Mouse (Mus musculus): ENCODE results near the gene 4931440F15Rik. TPM values are rescaled to one million over a fixed set of nuclear protein-coding genes. Genes with fewer than 3 reads are reported as not detected.

Gene 4931440F15Rik
- polyA plus RNA-seq, 1 experiment: 0.05 TPM

- TF ChIP-seq CTCF (conservative IDR thresholded peaks at IDR 0.05; ENCODE audit: insufficient read depth, insufficient read length, low read depth, low read length): no peak
- TF ChIP-seq POLR2A (IDR thresholded peaks at IDR 0.05; ENCODE audit: low read depth, low read length): no peak
- no peak overlapping the region for H3K27ac ChIP-seq (ENCODE audit: insufficient read depth, low read depth, low read length)
- 87% methylated on average over 2 of the region's 2 CpGs for WGBS
- DNase-seq: peak; percentile 12
- H3K4me3 ChIP-seq (ENCODE audit: insufficient read depth, low read depth, low read length): no peak overlapping the region
- no peaks in the 10 kb centered on the region for H3K27me3 ChIP-seq (replicated peaks; ENCODE audit: control insufficient read depth, insufficient read depth, low read length)
- H3K4me1 ChIP-seq (ENCODE audit: control insufficient read depth, insufficient read depth, low read length): no peaks in the 10 kb centered on the region
- no peaks in the 10 kb centered on the region for H3K36me3 ChIP-seq (ENCODE audit: control insufficient read depth, insufficient read depth, low read length)
Observed at GRCm38 (mm10) chr11:29801432-29802427, 23.7 kb downstream of the 4931440F15Rik start.

GRCm38 (mm10) chr11:29799839-29800238 is 25.6 kb downstream of the 4931440F15Rik start:
- Histone ChIP-seq H3K36me3 (ENCODE audit: control insufficient read depth, insufficient read depth, low read length) (no peaks in the 10 kb centered on the region), H3K4me1 (ENCODE audit: control insufficient read depth, insufficient read depth, low read length) (no peaks in the 10 kb centered on the region), H3K4me3 (ENCODE audit: insufficient read depth, low read depth, low read length) (no peak overlapping the region), H3K27me3 (replicated peaks; ENCODE audit: control insufficient read depth, insufficient read depth, low read length) (no peaks in the 10 kb centered on the region), H3K27ac (ENCODE audit: insufficient read depth, low read depth, low read length) (no peak overlapping the region)
- DNase-seq: no peak
- WGBS: 50% methylated on average over 1 of the region's 1 CpGs
- no peak for TF ChIP-seq POLR2A (IDR thresholded peaks at IDR 0.05; ENCODE audit: low read depth, low read length)
- no peak for TF ChIP-seq CTCF (conservative IDR thresholded peaks at IDR 0.05; ENCODE audit: insufficient read depth, insufficient read length, low read depth, low read length)

- 86% methylated on average over 6 of the region's 6 CpGs for WGBS
- TF ChIP-seq CTCF (conservative IDR thresholded peaks at IDR 0.05; ENCODE audit: insufficient read depth, insufficient read length, low read depth, low read length): no peak
- TF ChIP-seq POLR2A (IDR thresholded peaks at IDR 0.05; ENCODE audit: low read depth, low read length): no peak
- H3K4me1 ChIP-seq (ENCODE audit: control insufficient read depth, insufficient read depth, low read length): no peaks in the 10 kb centered on the region
Observed at GRCm38 (mm10) chr11:29795106-29795505, 30.4 kb downstream of the 4931440F15Rik start.

GRCm38 (mm10) chr11:29794475-29794874 is 31.0 kb downstream of the 4931440F15Rik start:
- TF ChIP-seq POLR2A (IDR thresholded peaks at IDR 0.05; ENCODE audit: low read depth, low read length) (no peak), CTCF (conservative IDR thresholded peaks at IDR 0.05; ENCODE audit: insufficient read depth, insufficient read length, low read depth, low read length) (no peak)

More at GRCm38 (mm10) chr11:29795106-29795505, 30.4 kb downstream of the 4931440F15Rik start:
- Histone ChIP-seq H3K27me3 (replicated peaks; ENCODE audit: control insufficient read depth, insufficient read depth, low read length) (no peaks in the 10 kb centered on the region), H3K4me3 (ENCODE audit: insufficient read depth, low read depth, low read length) (no peak overlapping the region), H3K36me3 (ENCODE audit: control insufficient read depth, insufficient read depth, low read length) (no peaks in the 10 kb centered on the region), H3K27ac (ENCODE audit: insufficient read depth, low read depth, low read length) (no peak overlapping the region)
- no peak for DNase-seq

GRCm38 (mm10) chr11:29790796-29791195 is 34.7 kb downstream of the 4931440F15Rik start:
- TF ChIP-seq POLR2A (IDR thresholded peaks at IDR 0.05; ENCODE audit: low read depth, low read length) (no peak), CTCF (conservative IDR thresholded peaks at IDR 0.05; ENCODE audit: insufficient read depth, insufficient read length, low read depth, low read length) (no peak)
- WGBS: 82% methylated on average over 2 of the region's 2 CpGs

More at GRCm38 (mm10) chr11:29794475-29794874, 31.0 kb downstream of the 4931440F15Rik start:
- 51% methylated on average over 2 of the region's 2 CpGs for WGBS
- Histone ChIP-seq H3K27ac (ENCODE audit: insufficient read depth, low read depth, low read length) (no peak overlapping the region), H3K36me3 (ENCODE audit: control insufficient read depth, insufficient read depth, low read length) (no peaks in the 10 kb centered on the region), H3K27me3 (replicated peaks; ENCODE audit: control insufficient read depth, insufficient read depth, low read length) (no peaks in the 10 kb centered on the region), H3K4me1 (ENCODE audit: control insufficient read depth, insufficient read depth, low read length) (no peaks in the 10 kb centered on the region), H3K4me3 (ENCODE audit: insufficient read depth, low read depth, low read length) (no peak overlapping the region)
- no peak for DNase-seq

GRCm38 (mm10) chr11:29788921-29789638 is 36.4 kb downstream of the 4931440F15Rik start:
- Histone ChIP-seq H3K4me3 (ENCODE audit: insufficient read depth, low read depth, low read length) (no peak overlapping the region), H3K27ac (ENCODE audit: insufficient read depth, low read depth, low read length) (no peak overlapping the region), H3K36me3 (ENCODE audit: control insufficient read depth, insufficient read depth, low read length) (no peaks in the 10 kb centered on the region), H3K4me1 (ENCODE audit: control insufficient read depth, insufficient read depth, low read length) (no peaks in the 10 kb centered on the region), H3K27me3 (replicated peaks; ENCODE audit: control insufficient read depth, insufficient read depth, low read length) (no peaks in the 10 kb centered on the region)
- DNase-seq: no peak
- TF ChIP-seq CTCF (conservative IDR thresholded peaks at IDR 0.05; ENCODE audit: insufficient read depth, insufficient read length, low read depth, low read length) (no peak), POLR2A (IDR thresholded peaks at IDR 0.05; ENCODE audit: low read depth, low read length) (no peak)
- 85% methylated on average over 6 of the region's 6 CpGs for WGBS

More at GRCm38 (mm10) chr11:29790796-29791195, 34.7 kb downstream of the 4931440F15Rik start:
- H3K4me1 ChIP-seq (ENCODE audit: control insufficient read depth, insufficient read depth, low read length): no peaks in the 10 kb centered on the region
- H3K27me3 ChIP-seq (replicated peaks; ENCODE audit: control insufficient read depth, insufficient read depth, low read length): no peaks in the 10 kb centered on the region
- H3K36me3 ChIP-seq (ENCODE audit: control insufficient read depth, insufficient read depth, low read length): no peaks in the 10 kb centered on the region
- H3K4me3 ChIP-seq (ENCODE audit: insufficient read depth, low read depth, low read length): no peak overlapping the region
- H3K27ac ChIP-seq (ENCODE audit: insufficient read depth, low read depth, low read length): no peak overlapping the region
- DNase-seq: no peak

Measured in kidney, adult 2 months (tissue).